Mouse (Mus musculus): ENCODE measurements around the gene Mast4. TPM values are rescaled to one million over a fixed set of nuclear protein-coding genes. Genes with fewer than 3 reads are reported as not detected.
"Not testable (repeated sequence)": the region's sequence is repeated elsewhere in the genome, so short reads cannot be mapped to it uniquely, and the experiment has no call there.

The Mast4 gene
- total RNA-seq (2021) = 60.8 and 61.5 TPM in 2 replicates
- long read RNA-seq, experiment 1, partial matches to known transcripts = 0 of 7 reads
- long read RNA-seq, experiment 1, other reads (novel, unspliced or antisense) = 7 of 7 reads
- long read RNA-seq, experiment 2, partial matches to known transcripts = 0 of 6 reads
- long read RNA-seq, experiment 2, other reads (novel, unspliced or antisense) = 6 of 6 reads

DNA sequence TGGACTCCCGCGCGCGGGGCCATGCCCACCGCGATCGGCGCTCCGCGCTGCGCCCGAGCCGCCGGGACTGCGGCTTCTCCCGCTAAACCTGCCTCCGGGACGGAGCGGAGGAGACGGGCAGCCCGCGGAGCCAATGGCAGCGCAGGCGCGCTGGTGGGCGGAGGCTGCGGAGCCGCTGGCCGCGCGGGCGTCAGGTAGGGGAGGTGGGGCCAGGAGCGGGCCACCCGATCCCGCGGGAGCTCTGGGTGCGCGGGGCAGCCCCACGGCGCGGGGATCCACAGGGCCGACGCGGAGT is at the start of gene Mast4:
Gene Mast4, minus strand, starts transcription at position 106 of the 295 bp plus-strand sequence.
- peak; percentile 95 for DNase-seq

DNA sequence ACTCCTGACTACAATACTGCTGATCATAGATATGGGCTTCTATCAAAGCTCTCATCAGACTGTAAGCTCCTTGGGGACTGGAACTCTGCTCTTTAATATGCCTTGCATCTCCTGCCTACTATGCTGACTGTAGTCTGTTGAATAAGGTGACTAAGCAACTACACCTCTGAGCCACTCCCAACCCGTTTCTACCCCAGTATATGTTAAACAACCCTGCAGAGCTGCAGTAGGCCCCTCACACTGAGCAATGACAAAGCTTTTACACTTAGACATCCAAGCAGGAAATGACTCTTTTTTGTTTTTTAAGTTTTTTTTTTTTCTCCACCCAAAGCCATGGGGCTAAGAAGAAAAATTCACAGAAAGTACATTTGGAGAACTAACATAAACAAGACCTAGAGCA is 40.2 kb upstream of the Mast4 start:
- no peak for DNase-seq

DNA sequence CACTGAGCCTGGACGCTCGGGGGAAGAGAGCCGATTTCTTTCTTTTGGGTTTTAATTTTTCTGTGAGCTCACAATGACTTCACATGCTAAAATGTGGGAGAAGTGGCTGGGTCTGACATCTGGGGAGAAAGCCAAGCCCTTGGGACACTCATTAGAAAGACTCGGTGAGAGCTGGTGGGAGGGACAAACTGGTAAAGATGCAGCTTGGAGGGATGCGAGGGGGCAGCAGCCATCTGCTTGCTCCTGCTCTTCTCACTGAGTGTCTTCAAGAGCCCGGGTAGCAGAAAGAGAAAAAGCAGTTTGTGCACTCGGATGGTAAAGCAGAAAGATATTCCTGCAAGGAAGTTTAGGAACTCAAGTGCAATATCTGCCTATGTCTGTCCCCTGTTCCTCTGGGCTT is 34.9 kb upstream of the Mast4 start:
- no peak for DNase-seq

DNA sequence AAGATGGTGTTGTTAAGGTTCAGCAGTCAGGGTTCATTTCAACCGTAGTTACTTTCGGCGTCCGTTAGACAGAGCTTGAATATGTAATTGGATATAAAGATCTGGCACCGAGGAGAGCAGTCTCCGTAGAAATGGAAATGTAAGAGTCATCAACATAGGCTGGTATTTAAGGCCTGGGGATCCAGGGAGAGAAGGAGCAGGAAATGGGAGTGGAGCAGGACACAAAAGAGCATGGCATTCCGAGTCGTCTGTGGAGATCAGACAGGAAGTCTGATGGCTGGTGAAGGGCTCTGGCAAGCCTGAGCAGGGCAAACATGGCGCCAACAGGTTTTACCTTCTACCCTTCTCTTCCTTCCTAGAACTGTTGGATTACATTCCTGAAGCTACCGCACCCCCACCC is 28.9 kb upstream of the Mast4 start:
- DNase-seq = no peak

DNA sequence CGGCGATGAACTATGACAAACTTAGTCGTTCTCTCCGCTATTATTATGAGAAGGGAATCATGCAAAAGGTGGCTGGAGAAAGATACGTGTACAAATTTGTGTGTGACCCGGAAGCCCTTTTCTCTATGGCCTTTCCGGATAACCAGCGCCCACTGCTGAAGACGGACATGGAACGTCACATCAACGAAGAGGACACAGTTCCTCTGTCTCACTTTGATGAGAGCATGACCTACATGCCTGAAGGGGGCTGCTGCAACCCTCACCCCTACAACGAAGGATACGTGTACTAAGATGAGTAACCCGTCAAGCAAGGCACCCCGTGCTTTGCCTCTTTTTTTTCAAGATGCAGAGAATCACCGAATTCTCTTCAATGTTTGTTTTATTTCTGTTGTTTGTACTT is 23.1 kb upstream of the Mast4 start:
- DNase-seq = not testable (repeated sequence)

DNA sequence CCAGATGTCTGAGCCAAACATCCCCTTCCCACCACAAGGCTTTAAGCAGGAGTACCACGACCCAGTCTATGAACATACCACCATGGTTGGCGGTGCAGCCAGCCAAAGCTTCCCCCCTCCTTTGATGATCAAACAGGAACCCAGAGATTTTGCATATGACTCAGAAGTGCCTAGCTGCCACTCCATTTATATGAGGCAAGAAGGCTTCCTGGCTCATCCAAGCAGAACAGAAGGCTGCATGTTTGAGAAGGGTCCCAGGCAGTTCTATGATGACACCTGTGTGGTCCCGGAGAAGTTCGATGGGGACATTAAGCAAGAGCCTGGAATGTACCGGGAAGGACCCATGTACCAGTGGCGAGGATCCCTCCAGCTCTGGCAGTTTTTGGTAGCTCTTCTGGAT is 22.6 kb upstream of the Mast4 start:
- not testable (repeated sequence) for DNase-seq

DNA sequence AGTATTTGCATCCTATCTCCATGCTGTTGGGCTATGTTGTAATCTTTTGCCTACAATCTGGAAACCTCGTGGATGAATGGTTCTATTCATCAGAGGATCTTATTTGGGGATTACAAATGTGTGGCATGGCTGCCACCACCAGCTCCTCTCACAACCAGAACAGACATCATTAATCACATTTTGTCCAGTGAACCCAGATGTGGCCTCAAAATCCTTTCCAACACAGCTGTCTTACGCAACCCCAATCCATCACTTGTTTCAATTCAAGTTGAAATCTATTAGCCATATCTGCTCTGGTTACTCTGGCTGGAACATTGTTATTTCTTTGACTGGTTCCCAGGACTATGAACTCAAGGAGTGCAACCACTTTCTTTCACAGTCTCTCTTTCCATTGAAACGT is 20.4 kb upstream of the Mast4 start:
- peak; percentile 14 for DNase-seq

DNA sequence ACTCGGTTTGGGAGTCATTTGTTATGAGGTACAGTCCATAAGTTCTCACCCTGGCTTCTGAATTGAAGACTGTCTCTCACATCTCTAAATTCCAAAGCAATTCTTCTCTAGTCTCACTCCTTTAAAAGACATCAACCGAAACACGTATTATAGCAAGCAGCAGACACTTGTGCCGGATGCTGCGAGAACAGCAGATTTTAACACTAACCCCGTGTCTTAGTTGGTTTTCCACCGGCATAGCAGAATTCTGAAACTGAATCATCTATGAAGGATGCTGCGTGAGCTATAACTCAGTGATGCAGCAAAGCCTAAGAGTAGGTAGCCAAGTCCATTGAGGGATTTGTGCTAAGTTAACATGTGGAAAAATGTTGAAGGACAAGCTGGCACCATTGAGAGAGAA is 10.5 kb upstream of the Mast4 start:
- DNase-seq = no peak

DNA sequence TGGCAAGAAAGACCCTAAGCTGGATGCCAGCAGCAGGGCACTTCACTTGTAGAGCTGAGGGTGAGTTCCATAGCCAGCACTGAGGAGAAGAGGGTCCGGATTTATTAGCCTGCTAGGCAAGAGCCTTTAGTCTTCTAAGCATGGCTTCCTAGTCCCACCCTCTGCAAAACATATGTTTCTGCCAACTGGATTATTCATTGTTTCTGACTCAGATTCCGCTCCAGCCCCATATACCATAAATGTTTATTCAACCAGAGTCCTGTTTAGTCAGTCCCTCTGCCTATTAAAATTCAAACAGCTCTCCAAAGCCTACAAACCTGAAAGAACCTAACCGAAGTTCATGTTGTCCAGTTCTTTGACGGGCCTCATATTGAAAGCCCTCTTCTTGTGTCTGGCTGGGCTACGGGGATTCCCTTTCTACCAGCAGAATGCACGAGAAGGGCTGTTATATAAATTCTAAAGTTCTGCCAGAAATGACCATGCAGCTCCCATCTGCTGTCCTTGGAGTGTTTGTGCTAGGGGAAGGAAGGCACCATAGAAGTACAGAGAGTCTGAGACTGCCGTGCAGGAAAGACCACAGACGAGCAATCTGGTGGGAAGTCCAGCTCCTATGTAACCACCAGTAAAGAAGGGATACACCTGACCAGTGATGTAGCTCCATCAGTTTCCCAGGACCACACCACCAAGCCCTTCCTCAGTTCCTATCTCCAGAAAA is 9.9 kb upstream of the Mast4 start:
- no peak for DNase-seq

DNA sequence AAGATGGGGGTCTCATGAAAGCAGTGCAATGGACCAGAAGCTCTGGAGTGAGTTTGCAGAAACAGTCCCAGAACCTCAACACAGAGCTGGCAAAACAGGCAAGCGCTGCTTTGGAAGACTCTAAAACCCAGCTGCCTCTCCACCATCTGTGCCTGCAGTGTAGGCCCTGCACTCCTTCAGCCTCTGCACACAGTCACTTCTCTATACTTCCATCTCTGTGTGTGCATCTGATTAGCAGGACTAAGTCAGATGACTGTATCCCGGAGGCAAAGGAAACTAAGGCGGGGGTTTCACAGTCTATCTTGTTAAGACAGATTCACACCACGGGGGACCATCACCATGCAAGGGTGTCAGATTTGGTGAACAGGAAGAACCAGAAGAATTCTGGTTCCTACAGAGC is 6.7 kb upstream of the Mast4 start:
- no peak for DNase-seq

DNA sequence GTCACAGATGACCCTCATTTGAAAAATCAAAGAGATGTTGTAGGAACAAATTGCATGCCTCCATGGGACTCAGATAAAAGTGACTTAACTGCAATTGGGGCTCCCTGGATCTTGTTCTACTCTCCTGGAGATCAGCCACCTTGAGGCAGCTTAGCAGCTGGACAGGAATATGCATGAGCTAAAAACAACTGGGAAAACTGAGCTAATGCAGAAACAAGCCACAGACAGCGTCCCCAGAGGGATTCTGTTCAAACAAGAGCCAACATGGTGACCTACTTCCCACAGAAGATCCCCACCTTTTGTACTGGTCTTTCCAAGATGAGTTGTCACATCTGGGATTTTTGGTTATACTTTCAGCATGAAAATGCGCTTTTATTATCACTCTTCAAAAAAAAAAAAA is 4.3 kb upstream of the Mast4 start:
- no peak for DNase-seq

DNA sequence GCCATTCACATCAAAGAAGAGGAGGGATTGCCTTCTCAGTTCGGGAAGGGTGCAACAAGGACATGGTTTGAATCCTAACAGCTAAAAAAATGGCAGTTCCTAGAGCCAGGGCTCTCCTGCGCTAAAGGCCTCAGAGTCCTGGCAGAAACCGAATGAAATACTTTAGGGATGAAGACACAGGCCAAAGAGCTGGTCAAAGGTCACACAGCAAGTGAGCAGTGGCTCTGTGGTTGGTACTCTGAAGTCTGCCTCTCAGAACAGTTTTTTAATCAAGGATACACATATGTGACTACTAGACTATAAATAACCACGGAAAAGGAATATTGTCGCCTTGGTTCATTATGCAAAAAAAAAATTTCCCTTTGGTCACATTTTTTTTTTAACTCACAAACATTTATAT is 1.9 kb upstream of the Mast4 start:
- DNase-seq = peak; percentile 20

DNA sequence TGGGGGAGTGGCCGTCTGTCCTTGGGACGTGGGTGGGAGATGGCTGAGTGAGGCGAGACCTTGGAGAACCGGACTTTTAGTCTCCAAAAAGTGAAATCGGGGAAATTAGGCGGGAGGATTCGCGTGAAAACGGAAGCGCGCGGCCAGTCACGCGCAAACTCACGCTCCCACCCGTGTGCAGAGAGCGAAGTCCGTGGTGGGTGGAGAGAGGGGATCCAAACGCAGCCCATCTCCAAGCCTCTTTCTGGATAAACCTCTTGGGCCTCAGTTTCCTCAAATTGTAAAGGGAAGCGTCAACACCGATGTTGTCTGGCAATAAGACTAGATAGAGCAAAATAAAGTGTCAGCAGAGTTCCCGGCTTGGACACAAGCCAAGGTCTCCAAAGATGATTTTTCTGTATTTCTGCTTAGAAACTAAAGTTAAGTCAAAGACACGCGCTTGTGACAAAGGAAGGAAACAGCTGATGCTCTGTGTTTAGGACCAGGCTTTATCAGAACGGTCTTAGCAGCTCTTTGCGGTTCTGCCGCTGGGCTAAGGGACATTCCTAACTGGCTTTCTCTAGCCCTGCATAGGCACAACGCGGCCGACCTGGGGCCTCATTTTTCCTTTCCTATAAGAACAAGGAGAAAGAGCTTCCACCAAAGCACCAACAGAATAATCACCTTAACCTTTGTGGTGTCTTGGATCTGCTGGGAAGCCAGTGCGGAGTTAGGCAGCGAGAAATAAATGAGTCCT is 594 bp upstream of the Mast4 start:
- peak; percentile 33 for DNase-seq

DNA sequence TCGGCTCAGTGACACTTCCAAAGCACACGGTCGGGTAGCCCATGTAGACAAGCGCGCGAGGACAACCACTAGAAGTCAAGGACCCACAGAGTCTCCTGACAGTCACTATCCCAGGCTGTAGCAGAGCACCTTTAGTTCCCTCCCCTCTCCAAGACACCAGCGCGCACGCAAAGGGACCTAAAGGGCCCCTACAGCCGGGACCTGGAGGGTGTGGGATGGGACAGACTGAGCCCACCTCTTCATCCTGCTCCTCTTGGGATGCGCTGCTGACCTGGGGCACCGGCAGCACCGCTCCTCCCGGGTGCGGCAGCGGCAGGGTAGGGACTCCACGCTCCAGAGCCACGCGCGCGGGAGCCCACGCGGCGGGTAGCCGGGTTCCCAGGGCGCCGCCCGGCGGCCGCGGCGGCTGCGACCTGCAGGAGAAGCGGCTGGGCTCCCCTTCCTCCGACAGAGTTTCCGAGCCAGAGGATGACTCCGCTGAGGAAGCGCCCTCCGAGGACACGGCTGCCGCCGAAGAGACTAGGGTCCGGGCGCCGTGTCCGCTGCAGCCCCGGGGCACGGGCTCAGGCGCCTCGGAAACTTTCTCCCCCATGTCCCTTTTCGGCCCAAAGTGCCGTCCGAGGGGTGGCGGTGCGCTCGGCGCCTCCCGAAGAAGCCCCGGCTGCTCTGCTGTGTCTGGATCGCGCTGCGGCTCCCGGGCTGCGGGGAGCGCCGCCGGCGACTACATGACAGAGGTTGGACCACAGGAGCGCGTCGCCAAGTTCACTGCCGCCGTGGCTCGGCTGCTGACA is 501 bp downstream of the Mast4 start:
- DNase-seq = peak; percentile 75

DNA sequence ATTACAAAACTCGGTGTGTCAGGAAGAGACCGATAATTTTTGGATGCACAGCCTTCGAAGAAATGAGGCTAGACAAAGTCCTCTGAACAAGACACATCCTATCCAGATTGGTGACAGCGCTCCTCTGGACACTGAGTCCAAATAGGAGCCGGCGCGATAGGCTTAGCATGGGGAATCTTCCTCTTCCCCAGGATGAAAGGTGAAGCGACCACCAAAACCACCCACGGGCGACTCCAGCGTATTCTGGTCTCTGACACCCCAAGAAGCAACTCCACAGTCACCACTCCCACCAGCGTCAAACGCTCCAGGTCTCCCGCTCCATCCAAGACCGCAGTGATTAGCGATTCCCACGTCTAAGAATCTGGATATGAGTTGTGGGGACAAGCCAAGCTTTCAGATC is 1.1 kb downstream of the Mast4 start:
- peak; percentile 11 for DNase-seq

DNA sequence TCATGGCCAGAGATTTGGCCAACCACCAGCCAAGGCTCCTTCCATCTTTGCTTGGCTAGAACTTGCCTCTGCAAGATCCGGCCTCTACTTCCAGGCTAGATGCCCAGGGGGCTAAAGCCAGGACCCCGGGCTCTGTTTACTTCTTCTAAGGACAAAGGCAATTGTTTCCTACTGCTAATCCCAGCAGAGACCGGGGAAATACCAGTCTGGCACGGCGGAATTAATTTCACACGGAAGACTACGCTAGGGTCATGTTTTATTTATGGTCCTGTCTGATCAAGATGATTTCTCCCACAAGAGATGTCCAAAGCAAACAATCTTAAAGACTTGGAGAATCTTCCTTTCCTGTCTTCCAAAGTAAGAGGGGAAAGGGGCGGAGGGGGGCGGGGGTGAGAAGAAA is 1.6 kb downstream of the Mast4 start:
- DNase-seq = no peak

DNA sequence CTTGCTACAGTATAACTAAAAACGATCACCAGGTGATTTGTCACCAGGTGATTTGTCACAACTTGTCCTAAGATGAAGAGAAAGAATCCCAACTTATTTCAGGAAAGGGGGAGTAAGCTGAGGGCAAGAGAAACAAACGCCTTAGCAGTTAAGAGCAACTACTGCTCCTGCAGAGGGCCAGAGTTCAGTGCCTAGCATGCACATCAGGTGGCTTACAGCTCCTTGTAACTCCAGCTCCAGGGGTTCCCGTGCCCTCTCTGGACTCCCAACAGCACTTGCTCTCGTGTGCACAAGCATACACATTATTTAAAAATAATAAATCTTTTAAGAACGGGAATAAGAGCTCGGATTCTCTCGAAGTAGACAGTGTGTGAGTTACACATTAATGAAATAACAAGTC is 3.2 kb downstream of the Mast4 start:
- no peak for DNase-seq

DNA sequence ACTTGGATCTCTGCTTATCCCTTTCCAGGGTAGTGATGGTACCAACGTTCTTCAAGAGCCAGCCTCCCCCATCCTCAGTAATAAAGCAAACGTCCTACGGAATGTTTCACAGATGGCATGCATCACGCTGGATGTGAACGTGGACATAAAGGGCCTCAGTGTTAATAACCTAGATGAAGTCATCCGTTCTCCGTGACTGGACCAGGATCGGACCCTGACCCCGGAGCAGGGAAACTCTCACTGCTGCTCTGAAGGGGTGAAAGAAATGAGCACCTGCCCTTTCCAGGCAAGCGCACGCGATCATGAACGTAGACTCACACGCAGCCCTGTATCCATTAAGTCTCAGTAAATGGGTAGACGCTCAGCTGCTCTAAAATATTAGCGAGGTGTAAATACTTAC is 6.0 kb downstream of the Mast4 start:
- DNase-seq = no peak

DNA sequence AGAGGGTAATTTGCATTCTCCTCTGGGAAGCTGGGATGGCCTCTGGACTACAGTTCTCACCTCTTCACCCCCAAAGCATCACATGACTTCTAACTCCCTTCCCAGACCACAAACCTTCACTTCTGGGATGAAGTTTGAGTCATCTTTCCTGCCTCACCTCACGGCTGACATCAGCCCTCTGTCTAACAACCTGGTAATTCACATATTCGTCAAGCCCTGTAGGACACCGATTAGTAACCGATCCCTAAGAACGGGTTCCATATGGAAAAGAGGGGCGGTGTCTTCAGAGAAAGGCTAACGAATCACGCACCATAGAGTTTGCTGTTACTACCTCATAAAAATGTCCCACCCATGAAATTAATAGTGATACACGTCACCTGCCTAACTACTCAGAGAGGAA is 6.5 kb downstream of the Mast4 start:
- DNase-seq = no peak

DNA sequence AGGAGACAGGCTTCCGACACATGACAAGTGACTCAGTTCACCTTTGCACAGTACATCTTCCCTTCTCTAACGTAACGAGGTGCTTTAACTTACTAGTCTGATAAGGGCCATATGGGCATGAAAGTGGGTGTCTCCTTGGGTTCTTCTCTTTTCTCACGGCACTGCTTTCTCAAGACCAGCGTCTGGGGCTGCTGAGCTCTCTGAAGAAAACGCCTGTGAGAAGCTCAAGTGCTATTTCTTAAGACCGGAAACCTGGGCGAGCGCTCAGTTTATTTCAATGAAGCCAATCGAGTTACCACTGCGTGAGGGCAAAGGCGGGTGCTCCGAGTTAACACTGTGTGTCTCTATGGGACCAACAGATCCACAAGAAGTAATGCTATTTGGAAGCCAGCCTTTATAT is 8.1 kb downstream of the Mast4 start:
- no peak for DNase-seq

DNA sequence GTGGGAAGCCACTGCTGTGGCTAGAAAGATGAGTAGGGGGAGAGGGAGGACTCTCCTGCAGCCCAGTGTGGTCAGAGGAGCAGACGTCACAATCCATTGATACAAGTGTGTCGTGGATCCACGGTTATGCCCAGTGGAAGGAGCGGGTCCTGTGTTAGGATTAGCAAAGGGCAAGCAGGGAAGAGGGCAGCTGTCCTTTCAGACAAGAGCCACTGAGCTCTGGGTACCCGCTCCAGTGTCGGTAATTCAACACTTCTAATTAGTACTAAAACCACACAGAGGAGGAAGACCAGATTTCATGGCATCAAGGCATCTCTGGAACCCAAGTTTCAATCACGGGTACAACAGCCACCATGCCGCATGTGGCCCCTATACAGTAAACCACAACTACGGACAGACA is 14.4 kb downstream of the Mast4 start:
- no peak for DNase-seq

DNA sequence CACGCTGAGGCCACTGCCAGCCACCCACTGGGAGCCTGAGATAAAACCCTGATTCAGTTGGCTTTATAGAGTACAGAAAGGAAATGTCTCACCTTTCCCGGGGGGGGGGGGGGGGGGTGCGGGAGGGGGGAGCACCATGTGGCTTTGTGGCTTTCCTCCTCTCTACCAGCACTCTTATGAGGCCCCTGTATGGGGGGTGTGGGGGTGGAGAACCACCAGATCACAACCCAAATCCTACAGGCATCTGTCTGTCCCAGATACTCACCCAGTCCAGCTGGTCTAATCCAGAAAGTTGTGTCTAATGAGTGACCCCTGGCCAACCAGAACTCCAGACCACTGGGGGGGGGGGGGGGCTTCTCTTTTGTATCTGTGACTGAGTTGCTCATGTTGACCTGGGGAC is 15.0 kb downstream of the Mast4 start:
- DNase-seq = no peak

DNA sequence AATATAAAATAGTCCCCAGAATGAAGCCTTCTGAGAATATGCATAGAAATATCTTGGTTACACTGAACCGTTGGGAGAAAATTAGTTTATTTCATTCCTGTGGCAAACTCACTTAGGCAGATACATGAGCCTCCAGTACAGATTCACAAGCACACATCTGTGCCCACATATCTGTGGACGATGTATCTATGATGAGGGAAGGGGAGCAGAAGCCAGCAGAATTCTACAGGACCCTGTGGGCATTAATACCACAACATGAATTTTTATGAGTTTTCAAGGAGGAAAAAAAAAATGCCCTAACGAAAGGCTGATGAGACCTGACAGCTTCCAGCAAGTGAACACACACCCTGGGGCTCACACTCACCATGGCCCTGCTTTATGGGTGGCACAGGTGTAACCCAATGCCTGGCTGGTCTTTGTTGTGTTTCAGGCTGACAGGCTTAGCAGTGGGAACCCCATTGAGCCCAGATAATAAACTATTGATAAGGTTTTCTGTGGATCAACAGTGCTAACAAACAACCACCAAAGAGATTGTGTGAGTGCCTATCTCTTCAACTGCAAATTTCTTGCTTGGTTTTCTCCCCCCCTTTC is 17.4 kb downstream of the Mast4 start:
- DNase-seq = no peak
